Mouse (Mus musculus) bone marrow, adult 2 months (tissue): ENCODE data around the gene Klf3. TPM values are rescaled to one million over a fixed set of nuclear protein-coding genes. Genes with fewer than 3 reads are reported as not detected.

ENCODE experiments used
- H3K27ac ChIP-seq: fragments of 200-500 bp; 2 replicates; pipeline ENCODE4 v1.5.1; 2012; ENCODE audit warnings: low read depth, mild to moderate bottlenecking, control low read depth, inconsistent platforms, low read length; ENCODE audit not compliant: control insufficient read depth, poor library complexity, insufficient read depth
- H3K4me1 ChIP-seq: fragments of 200-500 bp; 2 replicates; pipeline ENCODE4 v1.6.1; 2011; ENCODE audit warnings: low read length; ENCODE audit not compliant: control insufficient read depth, insufficient read depth
- H3K4me3 ChIP-seq: fragments of 200-500 bp; replicated peaks from 2 replicates; pipeline ENCODE3; 2011; ENCODE audit warnings: mild to moderate bottlenecking, low read depth, low read length, control low read depth; ENCODE audit not compliant: control insufficient read depth
- CTCF ChIP-seq: fragments of 200-500 bp; IDR thresholded peaks from 2 replicates; pipeline ENCODE4 v1.5.1; 2011; ENCODE audit warnings: low read length, control low read depth; ENCODE audit not compliant: control insufficient read depth, insufficient read depth
- POLR2A ChIP-seq: fragments of 200-500 bp; IDR thresholded peaks from 2 replicates; pipeline ENCODE4 v1.6.1; 2011; ENCODE audit warnings: low read depth, mild to moderate bottlenecking, control low read depth, low read length, borderline replicate concordance; ENCODE audit not compliant: control insufficient read depth
- WGBS: fragments of 180-500 bp; shearing (Covaris S2); methylation state at CpG from one replicate; pipeline ENCODE4 v1.1.7; 2018; 5-methylcytosine and 5-hydroxymethylcytosine counted together
- polyA plus RNA-seq: library from polyadenylated mRNA; stranded (reverse); fragments of >200 nt; gene quantifications from 2 replicates; pipeline ENCODE4 v1.2.4, GENCODE M21; 2011; ENCODE audit warnings: low replicate concordance; ENCODE audit not compliant: missing spikeins, insufficient read depth, insufficient read length

The Klf3 gene
- polyA plus RNA-seq, 1 experiment: 72.8 TPM

- 44% methylated on average over 3 of the region's 3 CpGs for WGBS
- no peak for TF ChIP-seq CTCF
- no peak for TF ChIP-seq POLR2A
- Histone ChIP-seq H3K4me3 (no peak overlapping the region), H3K4me1 (peaks cover 13% of the 10 kb centered on the region), H3K27ac (no peak overlapping the region)
These were observed 4.0 kb downstream of the Klf3 start for GRCm38 (mm10) chr5:64807159-64807558.

GRCm38 (mm10) chr5:64807603-64808002 is 4.4 kb downstream of the Klf3 start:
- TF ChIP-seq POLR2A: no peak
- no peak for TF ChIP-seq CTCF
- Histone ChIP-seq H3K27ac (no peak overlapping the region), H3K4me1 (peaks cover 13% of the 10 kb centered on the region), H3K4me3 (no peak overlapping the region)
- WGBS: 34% methylated on average over 4 of the region's 4 CpGs

GRCm38 (mm10) chr5:64808106-64809010 is 5.2 kb downstream of the Klf3 start:
- Histone ChIP-seq H3K4me3 (peak overlapping the region; percentile 7), H3K4me1 (peaks cover 13% of the 10 kb centered on the region), H3K27ac (peak overlapping the region; percentile 40; the same call in 1 of the 2 replicates)
- WGBS: 52% methylated on average over 24 of the region's 24 CpGs
- no peak for TF ChIP-seq CTCF
- no peak for TF ChIP-seq POLR2A

GRCm38 (mm10) chr5:64809257-64809656 is 6.1 kb downstream of the Klf3 start:
- TF ChIP-seq CTCF: no peak
- 0 out of 2 replicates have a peak, but pooled peaks have one; percentile 13 for TF ChIP-seq POLR2A
- H3K4me1 ChIP-seq: peaks cover 13% of the 10 kb centered on the region
- peak overlapping the region; percentile 95 for H3K27ac ChIP-seq
- WGBS: 39% methylated on average over 7 of the region's 7 CpGs
- peak overlapping the region; percentile 1 for H3K4me3 ChIP-seq

- Histone ChIP-seq H3K27ac (peak overlapping the region; percentile 95), H3K4me1 (peaks cover 13% of the 10 kb centered on the region), H3K4me3 (no peak overlapping the region)
- TF ChIP-seq POLR2A (no peak), CTCF (no peak)
- WGBS: 54% methylated on average over 11 of the region's 11 CpGs
These were observed 6.7 kb downstream of the Klf3 start for GRCm38 (mm10) chr5:64809864-64810263.

GRCm38 (mm10) chr5:64810860-64811499 is 7.8 kb downstream of the Klf3 start:
- H3K27ac ChIP-seq: peak overlapping the region; percentile 95
- 13% methylated on average over 9 of the region's 9 CpGs for WGBS
- peak overlapping the region; percentile 27 for H3K4me3 ChIP-seq
- TF ChIP-seq CTCF (no peak), POLR2A (no peak)
- H3K4me1 ChIP-seq: peaks cover 13% of the 10 kb centered on the region

GRCm38 (mm10) chr5:64811500-64812123 is 8.4 kb downstream of the Klf3 start:
- H3K4me1 ChIP-seq: peaks cover 11% of the 10 kb centered on the region
- TF ChIP-seq POLR2A: peak; percentile 55; the same call in 1 of the 2 replicates
- no peak for TF ChIP-seq CTCF
- 5% methylated on average over 14 of the region's 14 CpGs for WGBS
- peak overlapping the region; percentile 18 for H3K4me3 ChIP-seq
- H3K27ac ChIP-seq: peak overlapping the region; percentile 95
